Mouse (Mus musculus): Measurements from ENCODE around the gene Krt33a.

Krt33a gene

DNA sequence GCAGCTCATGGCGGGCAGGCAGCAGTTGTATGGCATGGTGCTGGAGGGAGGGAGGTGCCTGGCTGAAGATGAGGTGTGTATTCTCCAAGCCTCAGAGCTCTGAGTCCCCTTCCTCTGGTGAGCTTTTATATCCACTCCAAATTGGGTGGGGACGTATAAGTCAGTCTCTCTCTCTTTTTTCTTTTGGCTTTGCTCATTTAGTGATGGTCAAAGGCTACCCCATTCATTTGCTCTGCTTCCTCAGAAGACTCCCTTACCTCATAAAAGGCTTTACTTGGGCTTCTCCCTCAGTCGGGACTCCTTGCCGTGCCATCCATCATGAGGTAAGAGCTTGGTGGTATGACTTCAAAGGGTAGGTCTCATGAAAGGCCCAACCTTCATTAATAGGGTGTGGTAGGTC lies at the start of gene Krt33a:
Krt33a (minus strand) TSS at position 101 of the 400 bp plus-strand sequence.
- DNase-seq (ENCODE audit: low spot score in 2 of 2) = no peak

DNA sequence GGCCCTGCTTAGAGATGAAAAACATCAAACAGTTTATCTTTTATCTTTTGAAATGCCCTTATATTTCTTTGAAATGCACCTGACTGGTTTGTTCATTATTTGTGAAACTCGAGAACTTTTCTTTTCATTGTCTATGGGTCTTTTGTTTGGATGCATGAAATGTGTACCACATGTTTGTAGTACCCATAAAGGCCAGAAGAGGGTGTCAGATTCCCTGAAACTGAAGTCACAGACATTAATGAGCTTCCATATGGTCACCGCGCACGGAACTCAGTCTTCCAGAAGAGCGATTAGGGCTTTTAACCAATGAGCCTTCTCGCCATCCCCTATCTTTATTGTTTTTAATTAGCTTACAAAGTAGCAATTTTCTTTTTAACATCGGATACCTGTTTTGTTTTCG lies 42.9 kb upstream of the Krt33a start:
- DNase-seq (ENCODE audit: low spot score in 2 of 2) = no peak

DNA sequence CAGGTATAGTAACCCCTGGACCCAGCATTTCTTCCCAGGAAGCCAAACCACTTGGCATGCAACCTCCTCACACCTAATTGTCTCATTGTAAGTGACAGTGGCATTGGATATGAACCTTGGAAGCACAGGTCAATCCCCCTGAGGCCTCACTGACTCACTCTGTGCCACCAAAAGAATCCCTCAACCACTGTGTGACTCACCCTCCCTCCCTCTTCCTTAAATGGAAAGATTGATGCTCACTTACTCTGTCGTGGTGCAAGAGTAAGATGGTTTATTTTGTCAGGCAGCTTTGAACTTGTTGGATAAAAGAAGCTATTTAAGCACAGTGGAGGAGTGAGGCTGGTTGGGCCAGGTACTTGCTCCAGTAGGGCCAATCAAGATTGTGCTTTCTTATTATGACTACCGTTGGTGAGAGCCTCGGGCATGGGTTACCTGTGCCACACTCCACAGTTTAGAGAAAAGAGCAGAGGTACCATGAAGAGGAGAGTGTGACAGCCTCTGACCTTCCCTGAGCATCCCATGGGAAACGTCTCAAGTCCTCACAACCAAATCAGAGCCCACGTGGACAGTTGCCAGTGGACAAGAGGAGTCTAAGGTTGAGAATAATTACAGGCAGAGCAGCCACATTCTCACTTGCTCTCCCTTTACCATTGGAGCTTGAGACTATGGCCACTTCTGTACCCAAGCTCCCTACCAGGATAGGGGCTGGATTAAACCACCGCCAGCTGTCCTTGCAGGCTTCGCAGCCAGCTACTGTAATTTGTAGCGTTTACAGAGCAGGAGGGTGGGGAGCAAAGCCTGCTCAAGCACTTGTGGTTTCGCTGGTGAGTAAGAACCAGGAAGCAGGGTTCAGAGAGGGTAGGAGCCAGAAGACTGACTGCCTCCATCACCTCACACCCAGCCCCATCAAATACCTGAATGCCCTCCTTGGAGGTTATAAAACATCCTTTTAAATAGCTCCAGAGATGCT lies 40.0 kb upstream of the Krt33a start:
- no peak for DNase-seq (ENCODE audit: low spot score in 2 of 2)

DNA sequence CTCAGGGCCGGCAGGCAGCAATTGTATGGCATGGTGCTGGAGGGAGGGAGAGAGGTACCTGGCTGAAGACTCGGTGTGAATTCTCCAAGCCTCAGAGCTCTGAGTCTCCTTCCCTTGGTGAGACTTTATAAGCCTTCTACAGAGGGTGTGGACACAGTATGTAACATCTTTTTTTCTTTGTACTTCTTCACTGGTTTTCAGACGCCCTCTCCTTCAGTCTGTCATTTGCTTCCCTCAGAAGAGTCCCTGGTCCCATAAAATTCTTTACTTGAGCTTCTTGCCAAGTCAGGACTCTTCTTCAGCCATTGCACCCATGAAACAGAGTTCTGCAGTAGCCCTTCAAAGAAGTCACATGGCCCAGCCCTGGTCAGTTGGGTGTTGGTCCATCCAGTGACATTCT lies 34.4 kb upstream of the Krt33a start, which contains the start of gene Krt31:
Krt31 (minus strand) TSS at position 101 of the 400 bp plus-strand sequence.
- no peak for DNase-seq (ENCODE audit: low spot score in 2 of 2)

DNA sequence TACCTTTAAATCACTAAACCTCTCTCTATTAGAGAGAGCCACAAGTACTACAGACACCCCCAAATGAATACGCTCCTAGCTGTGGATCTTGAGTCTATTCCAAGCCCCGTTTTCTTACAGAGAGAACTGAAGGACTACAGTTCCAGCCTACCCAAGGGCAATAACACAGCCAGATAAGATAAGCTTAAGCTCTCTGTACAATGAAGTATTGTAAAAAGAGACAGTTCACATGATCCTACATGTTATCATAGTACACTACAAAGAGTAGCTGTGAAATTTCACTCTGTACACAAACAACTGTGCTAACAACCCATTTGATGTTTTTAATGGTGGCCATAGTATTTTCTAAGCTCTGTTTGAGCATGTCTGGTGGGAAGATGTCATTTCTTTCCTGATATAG lies 31.2 kb upstream of the Krt33a start:
- no peak for DNase-seq (ENCODE audit: low spot score in 2 of 2)

DNA sequence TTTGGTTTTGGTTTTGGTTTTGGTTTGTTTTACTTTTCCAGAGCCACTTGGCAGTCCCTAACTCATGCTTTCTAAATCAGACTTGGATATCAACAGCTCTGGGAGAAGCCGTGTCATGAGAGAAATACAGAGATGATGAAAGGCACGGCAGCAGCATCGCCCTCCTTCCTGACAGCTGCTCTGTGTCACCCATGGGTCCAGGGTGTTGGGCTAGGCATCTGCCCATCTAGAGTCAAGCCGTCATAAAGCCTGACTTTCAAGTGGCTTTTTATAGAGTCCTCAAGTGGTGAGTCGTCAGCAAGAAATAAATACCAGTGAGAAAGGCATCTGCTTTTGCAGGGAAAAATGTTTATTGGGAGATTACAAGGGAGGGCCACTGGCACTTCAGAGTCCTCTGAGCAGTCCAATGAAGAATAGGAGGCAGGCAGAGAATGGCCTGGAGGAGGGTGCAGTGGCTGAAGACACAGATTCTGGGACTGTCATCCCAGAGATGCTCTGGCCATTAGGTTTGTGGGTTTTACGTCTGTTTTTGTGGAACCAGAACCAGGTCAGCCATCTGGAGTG lies 30.4 kb upstream of the Krt33a start:
- DNase-seq (ENCODE audit: low spot score in 2 of 2) = no peak

DNA sequence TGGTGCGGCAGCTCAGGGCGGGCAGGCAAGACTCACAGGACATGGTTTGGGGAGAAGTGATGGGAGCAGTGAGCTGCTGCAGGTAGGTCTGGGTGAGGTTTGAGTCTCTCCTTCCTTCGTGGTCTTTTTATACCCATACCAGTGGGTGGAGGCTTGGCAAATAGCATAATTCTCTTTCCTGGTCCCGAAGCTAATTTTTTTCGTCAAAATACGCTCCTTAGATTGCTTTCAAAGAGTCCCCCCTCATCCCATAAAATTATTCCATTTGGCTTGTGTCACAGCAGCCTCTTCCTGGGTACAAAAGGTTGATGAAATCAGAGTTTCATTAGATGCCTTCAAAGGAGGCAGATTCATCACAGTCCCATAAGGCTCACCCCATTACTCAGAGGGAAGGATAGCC lies 25.4 kb upstream of the Krt33a start, which contains the start of gene Krt34:
Krt34 (minus strand) TSS at position 101 of the 400 bp plus-strand sequence.
- no peak for DNase-seq (ENCODE audit: low spot score in 2 of 2)

DNA sequence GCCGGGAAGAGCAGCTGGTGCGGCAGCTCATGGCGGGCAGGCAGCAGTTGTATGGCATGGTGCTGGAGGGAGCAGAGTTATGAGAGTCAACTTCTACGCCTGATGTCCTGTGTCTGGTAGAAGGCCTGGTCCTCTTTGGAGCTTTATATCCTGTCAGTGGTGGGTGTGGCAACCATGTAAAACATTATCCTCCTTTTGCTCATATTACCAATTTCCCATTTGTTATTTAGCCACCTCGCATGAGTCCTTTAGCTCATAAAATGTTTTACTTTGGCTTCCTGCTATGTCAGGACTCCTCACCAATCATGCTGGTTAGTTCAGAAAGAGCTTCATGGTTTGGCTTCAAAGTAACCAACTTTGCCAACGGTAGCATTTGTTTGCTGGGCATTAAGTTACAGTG lies 13.8 kb upstream of the Krt33a start, which contains the start of gene Krt33b:
Krt33b (minus strand) TSS at position 101 of the 400 bp plus-strand sequence.
- DNase-seq (ENCODE audit: low spot score in 2 of 2) = no peak

DNA sequence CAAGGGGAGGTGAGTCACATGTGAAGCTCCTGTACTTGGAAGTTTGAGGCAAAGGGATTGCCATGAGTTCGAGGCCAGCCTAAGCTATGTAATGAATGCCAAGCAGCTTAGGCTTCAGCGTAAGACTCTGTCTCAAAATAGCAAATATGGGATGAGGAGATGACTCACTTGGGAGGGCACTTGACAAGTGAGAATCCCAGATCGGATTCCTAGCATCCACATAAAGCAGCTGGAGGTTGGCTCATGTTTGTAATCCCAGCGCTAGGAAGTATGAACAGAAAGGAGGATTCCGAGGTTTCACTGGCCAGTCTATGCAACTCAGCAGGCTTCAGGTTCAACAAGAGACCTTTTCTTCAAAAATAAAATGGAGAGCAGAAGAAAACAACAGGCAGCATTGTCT lies 5.4 kb upstream of the Krt33a start:
- no peak for DNase-seq (ENCODE audit: low spot score in 2 of 2)

DNA sequence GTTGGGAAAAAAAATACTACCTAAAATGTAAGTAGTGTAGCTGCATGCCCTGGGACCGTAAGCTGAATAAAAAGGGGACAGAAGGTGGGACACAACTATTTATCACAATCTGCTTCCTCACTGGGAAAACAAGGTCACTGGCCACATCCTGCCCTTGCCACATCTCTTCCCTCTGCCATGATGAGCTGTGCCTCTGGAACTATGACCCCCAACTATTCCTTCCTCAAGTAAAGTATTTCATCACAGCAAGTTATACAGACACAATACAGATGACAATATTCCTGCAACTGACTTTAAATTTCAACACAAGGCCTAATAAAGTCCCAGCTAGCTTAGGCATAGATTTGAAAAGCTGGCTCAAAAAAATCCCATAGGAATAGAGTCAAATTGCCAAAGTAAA lies 3.5 kb upstream of the Krt33a start:
- DNase-seq (ENCODE audit: low spot score in 2 of 2) = no peak

DNA sequence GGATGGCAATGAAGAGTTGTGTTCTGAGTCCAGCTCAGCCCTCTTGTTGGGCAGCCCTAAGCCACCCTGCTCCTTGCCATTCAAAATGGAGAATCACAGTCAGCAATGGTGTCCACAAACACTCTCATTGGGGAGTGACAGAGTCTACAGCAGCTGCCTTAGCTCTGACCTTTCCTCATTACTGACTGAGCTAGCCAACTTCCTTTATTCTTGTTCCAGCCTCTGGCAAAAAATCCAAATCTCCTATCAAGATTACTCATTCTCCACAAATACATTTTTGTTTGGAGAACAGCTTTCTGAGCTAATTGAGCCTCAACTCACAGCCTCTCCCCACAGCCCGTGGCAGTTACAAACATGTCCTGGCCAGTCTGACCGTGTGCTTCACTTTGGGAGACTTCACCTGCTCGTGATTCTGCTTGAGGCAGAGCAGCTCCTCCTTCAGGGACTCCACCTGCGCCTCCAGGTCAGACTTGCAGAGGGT lies 2.3 kb downstream of the Krt33a start:
- no peak for DNase-seq (ENCODE audit: low spot score in 2 of 2)

DNA sequence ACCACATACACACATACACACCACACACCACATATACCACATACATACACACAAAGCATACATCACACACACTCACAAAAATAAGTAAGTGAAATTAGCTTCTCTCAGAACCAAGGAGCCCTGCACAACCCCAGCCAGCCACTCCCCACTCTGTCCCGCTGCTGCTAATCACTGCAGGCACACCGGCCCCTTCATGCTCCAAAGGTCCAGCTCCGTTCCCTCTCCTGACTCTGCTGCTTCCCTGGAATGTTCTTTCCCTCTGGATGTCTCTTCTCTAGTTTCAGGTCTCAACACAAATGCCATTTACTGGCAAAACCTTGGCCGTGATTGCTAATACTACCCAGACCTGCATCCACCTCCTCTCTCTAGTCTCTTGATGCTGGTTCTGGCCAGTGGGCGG lies 5.3 kb downstream of the Krt33a start:
- DNase-seq (ENCODE audit: low spot score in 2 of 2) = no peak

DNA sequence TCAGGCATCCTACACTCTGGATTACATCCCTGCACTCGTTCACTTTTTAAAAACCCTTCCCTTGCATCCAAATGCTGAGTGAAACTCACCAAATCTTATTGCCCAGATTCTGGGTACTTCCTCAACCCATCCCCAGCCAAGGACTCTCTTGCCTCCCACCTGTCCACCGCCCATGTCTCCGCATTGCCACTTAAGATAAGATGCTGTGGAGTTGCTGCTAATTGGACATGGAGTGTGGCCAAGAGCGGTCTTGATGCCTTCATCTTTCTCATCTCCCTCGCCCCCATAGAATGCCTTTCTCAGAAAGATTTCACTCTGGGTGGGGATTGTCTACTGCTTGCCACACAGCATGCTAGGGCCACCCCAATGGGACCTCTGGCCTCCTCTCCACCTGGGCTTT lies 7.7 kb downstream of the Krt33a start:
- DNase-seq (ENCODE audit: low spot score in 2 of 2) = no peak

DNA sequence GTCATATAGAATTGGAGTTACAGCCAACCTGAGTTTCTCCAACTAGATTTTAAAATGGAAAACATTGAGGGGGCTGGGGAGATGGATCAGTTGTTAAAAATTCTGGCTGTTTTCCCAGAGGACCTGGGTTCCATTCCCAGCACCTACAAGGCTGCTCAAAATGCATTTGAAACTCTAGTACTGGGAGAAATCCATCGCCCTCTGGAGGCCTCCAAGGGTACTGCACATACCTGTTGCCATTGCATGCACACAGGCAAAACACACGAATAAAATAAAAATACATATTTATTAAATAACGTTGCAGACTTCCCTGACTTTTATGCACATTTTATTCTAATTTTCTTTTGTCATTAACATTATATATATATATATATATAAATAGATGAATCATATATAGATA lies 9.4 kb downstream of the Krt33a start:
- DNase-seq (ENCODE audit: low spot score in 2 of 2) = no peak

DNA sequence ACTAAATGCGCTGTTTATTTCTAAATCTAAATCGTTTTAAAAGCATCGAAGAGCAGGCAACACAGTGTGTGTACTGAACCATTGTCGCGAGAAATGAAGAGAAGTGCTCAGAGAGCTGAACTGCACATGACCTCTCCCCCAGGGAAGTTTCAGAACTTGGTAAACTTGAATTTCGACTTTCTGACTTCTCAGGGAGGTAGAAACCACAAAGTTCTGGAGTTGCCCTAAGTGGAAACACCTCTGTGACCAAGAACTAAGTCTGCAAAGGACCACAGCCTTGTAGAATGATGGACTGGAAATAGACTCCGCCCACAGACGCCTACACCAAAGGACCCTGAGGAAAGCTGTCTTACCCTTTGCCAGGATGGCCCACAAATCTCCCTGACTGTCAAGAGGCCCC lies 10.1 kb downstream of the Krt33a start:
- no peak for DNase-seq (ENCODE audit: low spot score in 2 of 2)

DNA sequence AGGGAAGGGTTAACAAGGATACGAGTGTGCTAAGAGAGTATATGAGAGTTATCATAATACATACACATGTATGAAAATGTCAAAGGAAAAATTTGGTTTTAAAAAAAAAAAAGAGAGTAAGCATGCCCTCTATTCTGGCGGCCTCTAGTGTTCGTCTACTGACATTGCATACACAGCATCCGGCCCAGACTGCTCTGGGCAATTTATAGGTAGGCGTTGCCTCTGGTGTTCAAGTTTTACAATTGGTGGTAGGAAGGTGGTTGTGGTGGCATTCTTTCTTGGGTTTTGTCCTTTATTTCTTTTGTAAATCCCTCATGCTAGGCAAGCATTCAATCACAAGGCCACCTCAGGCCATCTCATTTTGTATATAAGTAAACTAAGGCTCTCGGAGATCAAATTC lies 11.2 kb downstream of the Krt33a start:
- DNase-seq (ENCODE audit: low spot score in 2 of 2) = no peak

DNA sequence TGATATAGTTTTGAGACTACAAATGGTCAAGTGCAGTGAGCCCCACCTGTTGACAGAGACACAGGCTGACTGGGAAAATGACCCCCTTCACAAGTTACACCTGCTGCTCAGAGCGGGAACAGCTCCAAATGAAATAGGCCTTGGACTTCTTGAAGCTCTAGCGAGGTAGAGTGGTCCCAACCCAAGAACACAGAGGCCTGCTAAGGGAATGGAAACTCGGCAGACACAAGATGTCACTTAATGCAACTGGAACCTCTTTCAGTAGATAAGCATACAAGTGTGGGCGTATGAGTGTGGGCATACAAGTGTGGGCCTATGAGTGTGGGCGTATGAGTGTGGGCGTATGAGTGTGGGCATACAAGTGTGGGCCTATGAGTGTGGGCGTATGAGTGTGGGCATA lies 16.9 kb downstream of the Krt33a start:
- DNase-seq (ENCODE audit: low spot score in 2 of 2) = no peak

DNA sequence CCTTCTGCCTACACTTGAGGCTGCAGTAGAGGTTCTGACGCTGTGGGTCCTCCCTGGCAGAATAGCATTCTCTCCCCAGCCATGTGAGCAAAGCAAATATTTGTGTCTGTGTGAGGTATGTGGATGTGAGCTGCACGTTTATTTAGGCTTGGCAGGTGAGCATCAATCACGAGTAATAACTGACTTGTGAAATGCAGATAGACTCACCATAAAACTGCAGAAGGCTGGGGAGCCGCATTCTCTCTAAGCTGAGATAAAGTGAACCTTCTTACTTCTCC lies 21.7 kb downstream of the Krt33a start:
- DNase-seq (ENCODE audit: low spot score in 2 of 2) = no peak

DNA sequence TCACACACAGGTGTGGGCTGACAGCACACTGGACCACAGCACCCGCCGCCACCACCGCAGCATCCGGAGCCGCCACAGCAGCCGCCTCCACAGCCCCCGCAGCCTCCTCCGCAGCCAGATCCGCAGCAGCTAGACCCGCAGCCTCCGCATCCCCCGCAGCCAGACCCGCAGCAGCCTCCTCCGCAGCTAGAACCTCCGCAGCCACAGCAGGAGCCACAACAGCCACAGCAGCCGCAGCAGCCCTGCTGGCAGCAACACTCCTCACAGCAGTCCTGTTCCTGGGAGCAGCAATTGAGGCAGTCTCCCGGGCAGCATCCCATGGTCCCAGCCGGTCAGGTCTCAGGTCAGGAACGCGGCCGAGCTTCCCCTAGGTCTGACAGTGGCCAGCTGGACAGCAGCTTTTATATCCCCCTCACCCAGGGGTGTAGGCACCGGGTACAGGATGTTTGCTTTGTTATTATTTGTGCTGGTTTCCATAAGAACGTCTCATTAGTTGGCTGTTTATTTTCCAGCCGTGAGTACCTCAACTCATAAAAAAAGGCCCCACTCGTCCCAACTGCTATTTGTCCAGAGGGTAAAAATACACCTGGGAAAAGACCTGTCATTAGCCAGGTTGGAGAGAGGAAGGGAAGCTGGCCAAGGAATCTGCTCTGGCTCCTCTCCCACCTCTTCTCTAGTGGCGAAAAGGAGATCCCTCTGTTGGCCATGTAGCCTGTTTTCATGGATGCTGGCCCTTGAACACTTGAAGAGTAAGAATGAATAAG lies 22.2 kb downstream of the Krt33a start, which contains the start of gene Krtap17-1:
Krtap17-1 (minus strand) TSS at position 375 of the 764 bp plus-strand sequence.
- no peak for DNase-seq (ENCODE audit: low spot score in 2 of 2)

DNA sequence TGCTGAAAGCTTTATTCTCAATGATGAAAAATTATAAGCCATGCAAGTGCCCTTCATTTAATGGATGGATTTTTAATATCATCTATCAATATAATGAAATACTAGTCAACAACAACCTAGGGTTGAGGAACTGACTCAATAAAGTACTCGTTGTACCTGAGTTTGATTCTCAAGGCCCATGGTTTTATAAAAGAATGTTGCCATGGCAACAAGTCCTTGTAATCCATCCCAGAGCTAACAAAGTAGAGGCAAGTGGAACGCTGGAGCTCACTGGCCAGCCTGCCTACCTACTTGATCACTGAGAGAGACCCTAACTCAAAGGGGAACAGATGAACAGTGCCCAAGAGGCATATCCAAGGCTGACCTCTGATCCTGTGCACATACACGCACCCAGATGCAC lies 25.4 kb downstream of the Krt33a start:
- no peak for DNase-seq (ENCODE audit: low spot score in 2 of 2)

DNA sequence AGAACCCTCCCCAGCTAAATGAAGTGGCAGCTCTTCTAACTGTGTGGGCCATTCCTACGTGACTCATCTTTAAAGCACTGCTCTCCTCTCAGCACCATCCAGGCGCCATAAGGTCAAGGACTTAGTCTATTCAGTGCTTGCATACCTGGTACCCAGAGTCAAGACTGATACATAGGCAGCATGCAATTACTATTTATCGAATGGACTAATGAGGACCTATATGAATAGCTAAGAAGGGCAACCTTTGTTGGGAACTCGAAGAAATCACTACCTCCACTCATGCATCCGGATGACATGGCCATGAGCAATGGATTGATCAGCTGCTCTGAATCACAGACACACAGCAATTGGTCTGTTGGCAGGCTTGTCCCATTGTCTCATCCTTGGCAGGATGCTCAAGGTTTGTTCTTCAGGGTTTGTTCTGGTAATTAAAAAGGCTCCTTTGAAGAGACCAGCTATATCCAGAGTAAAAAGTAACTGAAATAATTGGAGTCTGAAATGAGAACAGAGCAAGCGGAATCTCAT lies 26.1 kb downstream of the Krt33a start:
- DNase-seq (ENCODE audit: low spot score in 2 of 2) = no peak

DNA sequence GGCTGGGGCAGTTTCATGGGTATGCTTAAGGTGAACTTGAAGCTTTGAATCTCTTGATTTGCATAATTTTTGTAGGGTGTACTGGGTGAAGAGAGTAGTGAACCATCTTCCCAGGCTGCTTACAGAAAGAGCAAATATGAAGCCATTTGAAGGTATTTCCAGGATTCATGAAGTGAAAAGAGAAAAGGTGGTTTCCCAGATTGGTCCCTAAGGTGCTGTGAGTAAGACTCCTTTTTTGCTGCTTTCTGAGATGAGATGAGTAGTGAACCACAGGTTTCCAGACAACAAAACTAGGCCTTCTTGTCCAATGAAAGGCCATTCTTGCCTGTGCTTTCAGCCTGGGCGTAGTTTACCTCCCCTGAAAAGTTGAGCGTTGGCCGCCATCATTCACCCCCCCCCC lies 27.5 kb downstream of the Krt33a start:
- no peak for DNase-seq (ENCODE audit: low spot score in 2 of 2)

Measured in spleen, postnatal 36 days (tissue).